Mouse (Mus musculus): Measurements from ENCODE around the gene 1700020D05Rik.

DNA sequence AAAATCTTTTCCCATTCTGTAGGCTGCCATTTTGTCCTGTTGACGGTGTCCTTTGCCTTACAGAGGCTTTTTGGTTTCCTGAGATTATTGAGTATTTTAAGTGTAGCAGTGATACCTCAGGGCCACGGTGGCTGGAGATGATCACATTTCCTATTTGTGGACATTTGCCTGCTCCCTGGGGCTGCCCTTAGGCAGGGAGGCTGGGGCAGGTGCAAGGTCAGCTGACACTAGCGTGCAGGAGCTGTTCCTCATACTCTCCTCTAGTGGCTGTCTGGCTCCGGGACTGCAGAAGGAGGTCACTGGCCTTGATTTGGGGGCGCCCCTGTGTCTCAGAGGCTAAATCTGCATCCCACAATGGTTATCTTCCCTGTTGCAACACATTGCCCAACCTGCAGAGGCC, 21.6 kb upstream of the 1700020D05Rik start:
- TF ChIP-seq POLR2A (IDR thresholded peaks at IDR 0.05; ENCODE audit: low read depth, low read length): no peak
- peak in 1 of 2 experiments; percentile 16; a peak in 2 of 4 replicates for TF ChIP-seq CTCF (conservative IDR thresholded peaks at IDR 0.05 in 1 of 2, IDR thresholded peaks at IDR 0.05 in 1 of 2; ENCODE audit: low read depth in 2 of 2, low read length in 2 of 2)
- TF ChIP-seq CHD1 (IDR thresholded peaks at IDR 0.05; ENCODE audit: low read depth, low read length): no peak
- TF ChIP-seq NELFE (IDR thresholded peaks at IDR 0.05; ENCODE audit: low read depth, low read length): no peak
